Mouse (Mus musculus) liver, postnatal 0 days (tissue): ENCODE measurements around the gene March2. TPM values are rescaled to one million over a fixed set of nuclear protein-coding genes. Genes with fewer than 3 reads are reported as not detected.

Source experiments
- ATAC-seq: fragments of 200-750 bp; cut with Nextera tagmentation; 2 replicates; pipeline ENCODE4 v1.8.0; 2017; ENCODE audit warnings: mild to moderate bottlenecking, moderate library complexity
- DNase-seq: peaks from one replicate; pipeline ENCODE4 v3.0.0-alpha.2; 2016
- H3K27ac ChIP-seq: fragments of 300-500 bp; sonication (generic); 2 replicates; pipeline ENCODE4 v1.5.1; 2014; ENCODE audit warnings: antibody characterized with exemption, moderate library complexity, mild to moderate bottlenecking, low read depth
- H3K27me3 ChIP-seq: fragments of 300-500 bp; sonication (generic); 2 replicates; pipeline ENCODE4 v1.6.1; 2014; ENCODE audit warnings: low read length, control low read depth, mixed read lengths; ENCODE audit not compliant: insufficient read depth
- H3K36me3 ChIP-seq: fragments of 300-500 bp; sonication (generic); replicated peaks from 2 replicates; pipeline ENCODE4 v1.6.1; 2014; ENCODE audit warnings: mild to moderate bottlenecking, control low read depth, low read length, moderate library complexity, mixed read lengths; ENCODE audit not compliant: insufficient read depth
- H3K4me1 ChIP-seq: fragments of 300-500 bp; sonication (generic); 2 replicates; pipeline ENCODE4 v1.6.1; 2014; ENCODE audit warnings: antibody characterized with exemption, mild to moderate bottlenecking, control low read depth; ENCODE audit not compliant: insufficient read depth
- H3K4me2 ChIP-seq: fragments of 300-500 bp; sonication (generic); 2 replicates; pipeline ENCODE4 v1.6.1; 2014; ENCODE audit warnings: low read depth, mild to moderate bottlenecking, low read length, moderate library complexity, mixed read lengths
- H3K4me3 ChIP-seq: fragments of 300-500 bp; sonication (generic); 2 replicates; pipeline ENCODE4 v1.5.1; 2014; ENCODE audit warnings: low read depth, low read length
- H3K9ac ChIP-seq: fragments of 300-500 bp; sonication (generic); replicated peaks from 2 replicates; pipeline ENCODE4 v1.6.1; 2014; ENCODE audit warnings: mild to moderate bottlenecking, moderate library complexity
- H3K9me3 ChIP-seq: fragments of 300-500 bp; sonication (generic); 2 replicates; pipeline ENCODE4 v1.6.1; 2016; ENCODE audit warnings: mild to moderate bottlenecking, control low read depth, low read length, mixed read lengths
- CTCF ChIP-seq: sonication (generic); IDR thresholded peaks from 2 replicates; pipeline ENCODE4 v1.5.1; 2016; ENCODE audit warnings: antibody characterized with exemption, low read depth
- EP300 ChIP-seq: IDR thresholded peaks from 2 replicates; pipeline ENCODE4 v1.6.1; 2016; ENCODE audit warnings: antibody characterized with exemption, low read depth, mild to moderate bottlenecking
- WGBS: fragments of 180-500 bp; shearing (Covaris S2); extraction: QIAGEN DNeasy Blood & Tissue Kit; methylation state at CpG from one replicate; pipeline ENCODE4 v1.1.7; 2014; ENCODE audit not compliant: insufficient replicate concordance; 5-methylcytosine and 5-hydroxymethylcytosine counted together
- polyA plus RNA-seq: library from polyadenylated mRNA; unstranded; fragments of >200 nt; fragmentation: Nextera tagmentation; extraction: Ambion mirVana; gene quantifications from 2 replicates; pipeline ENCODE4 v1.2.1, GENCODE M21; 2015

Gene March2
- 137 and 144 TPM in 2 replicates for polyA plus RNA-seq

DNA sequence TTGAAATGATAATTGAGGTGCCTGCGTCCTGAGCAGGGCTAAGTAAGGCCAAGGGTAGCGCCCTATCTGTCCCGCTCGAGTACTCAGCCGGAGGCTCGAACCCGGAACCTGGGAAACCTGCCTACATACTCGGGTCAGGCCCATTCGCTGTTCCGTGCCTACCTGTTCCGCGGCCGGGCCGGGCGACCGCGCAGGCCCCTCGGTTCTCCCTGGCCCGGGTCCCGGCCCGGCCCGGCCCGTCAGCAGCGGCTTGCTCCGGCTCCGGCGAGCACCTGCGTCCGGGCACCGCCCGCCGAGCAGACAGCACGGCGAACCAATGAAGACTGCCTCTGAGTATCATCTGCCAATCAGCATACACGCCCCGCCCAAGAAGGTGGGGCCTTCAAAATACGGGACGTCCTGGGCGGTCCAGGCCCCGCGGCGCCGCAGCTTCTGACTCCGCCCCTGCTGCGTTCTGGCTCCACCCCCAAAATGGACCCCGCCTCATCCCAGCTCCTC is at the start of gene March2:
March2 (minus strand) TSS at position 287 of the 498 bp plus-strand sequence.
- ATAC-seq: peak; percentile 100
- H3K27me3 ChIP-seq: no peaks in the 10 kb centered on the region
- peak within 1 kb of the TSS; percentile 84 for H3K4me3 ChIP-seq
- peaks cover 24% of the 10 kb centered on the region for H3K4me1 ChIP-seq
- H3K27ac ChIP-seq: peak within 1 kb of the TSS; percentile 85
- peak within 1 kb of the TSS; percentile 84 for H3K9ac ChIP-seq
- peaks cover 12% of the 10 kb centered on the region for H3K36me3 ChIP-seq
- TF ChIP-seq CTCF (no peak), EP300 (no peak; the same call in 1 of the 2 replicates)
- under 1% methylated on average over 44 of the region's 46 CpGs for WGBS
- DNase-seq: peak; percentile 99
- no peaks in the 10 kb centered on the region for H3K9me3 ChIP-seq
- H3K4me2 ChIP-seq: peak within 1 kb of the TSS; percentile 75

- H3K4me2 ChIP-seq: no peak overlapping the region
- 51% methylated on average over 3 of the region's 3 CpGs for WGBS
- TF ChIP-seq EP300 (no peak), CTCF (no peak)
- H3K27ac ChIP-seq: no peak overlapping the region
- H3K4me3 ChIP-seq: no peak overlapping the region
- no peaks in the 10 kb centered on the region for H3K36me3 ChIP-seq
- no peaks in the 10 kb centered on the region for H3K4me1 ChIP-seq
- DNase-seq (no peak), ATAC-seq (no peak)
- H3K9ac ChIP-seq: no peak overlapping the region
- no peaks in the 10 kb centered on the region for H3K27me3 ChIP-seq
- H3K9me3 ChIP-seq: no peaks in the 10 kb centered on the region
Measured at GRCm38 (mm10) chr17:33766389-33766788, 47.9 kb upstream of the March2 start.

DNA sequence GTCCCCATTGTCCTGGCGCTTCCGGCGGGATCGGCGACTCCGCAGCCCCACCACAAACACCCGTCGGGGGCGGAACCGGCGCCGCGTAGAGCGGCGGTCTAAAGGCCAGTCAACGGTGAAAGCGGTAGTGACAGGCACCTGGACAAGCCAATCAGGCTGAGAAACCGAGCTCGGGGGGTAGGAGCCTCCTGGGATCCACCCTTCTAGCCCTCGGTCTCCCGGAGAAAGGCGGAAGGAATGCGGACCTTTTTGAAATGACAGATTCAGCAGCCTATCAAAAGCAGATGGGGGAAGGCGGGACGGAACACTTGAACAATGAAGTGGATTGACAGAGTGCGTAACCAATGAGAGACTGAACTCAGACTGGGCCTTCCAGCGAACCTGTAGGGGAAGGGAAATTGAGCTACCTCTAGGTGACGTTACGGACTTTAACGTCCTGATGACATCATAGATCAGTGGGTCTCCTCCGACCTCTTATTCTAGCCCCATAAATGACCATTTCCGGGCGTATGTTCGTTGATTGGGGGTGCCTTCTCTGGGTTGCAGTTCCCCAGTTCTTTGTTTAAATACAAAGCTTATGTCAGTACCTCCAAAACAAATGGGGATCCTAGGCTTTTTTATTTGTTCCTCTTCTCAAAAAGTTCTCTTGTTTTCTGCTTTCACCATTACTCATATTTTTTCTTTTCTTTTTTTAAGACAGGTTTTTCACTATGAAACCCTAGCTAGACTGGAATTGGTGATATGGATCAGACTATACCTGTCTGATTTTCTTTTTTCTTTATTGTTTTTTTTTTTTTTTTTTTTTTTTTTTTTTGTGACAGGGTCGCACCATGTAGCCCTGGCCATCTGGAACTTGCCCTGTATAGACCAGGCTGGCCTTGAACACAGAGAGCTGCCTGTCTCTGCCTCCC is 42.0 kb upstream of the March2 start, which contains the start of gene Rab11b:
Rab11b (minus strand) TSS at position 276 of the 911 bp plus-strand sequence.
- peak within 1 kb of the TSS; percentile 87 for H3K4me3 ChIP-seq
- H3K9ac ChIP-seq: peak within 1 kb of the TSS; percentile 99
- DNase-seq (peak; percentile 98), ATAC-seq (peak; percentile 98)
- H3K4me1 ChIP-seq: peaks cover 43% of the 10 kb centered on the region
- peak within 1 kb of the TSS; percentile 78 for H3K4me2 ChIP-seq
- peak within 1 kb of the TSS; percentile 100 for H3K27ac ChIP-seq
- no peaks in the 10 kb centered on the region for H3K9me3 ChIP-seq
- WGBS: 2% methylated on average over 35 of the region's 35 CpGs
- H3K27me3 ChIP-seq: no peaks in the 10 kb centered on the region
- TF ChIP-seq CTCF: peak; percentile 42
- no peak for TF ChIP-seq EP300
- 0 out of 2 replicates have a peak, but pooled peaks cover 2% of the 10 kb centered on the region for H3K36me3 ChIP-seq

DNA sequence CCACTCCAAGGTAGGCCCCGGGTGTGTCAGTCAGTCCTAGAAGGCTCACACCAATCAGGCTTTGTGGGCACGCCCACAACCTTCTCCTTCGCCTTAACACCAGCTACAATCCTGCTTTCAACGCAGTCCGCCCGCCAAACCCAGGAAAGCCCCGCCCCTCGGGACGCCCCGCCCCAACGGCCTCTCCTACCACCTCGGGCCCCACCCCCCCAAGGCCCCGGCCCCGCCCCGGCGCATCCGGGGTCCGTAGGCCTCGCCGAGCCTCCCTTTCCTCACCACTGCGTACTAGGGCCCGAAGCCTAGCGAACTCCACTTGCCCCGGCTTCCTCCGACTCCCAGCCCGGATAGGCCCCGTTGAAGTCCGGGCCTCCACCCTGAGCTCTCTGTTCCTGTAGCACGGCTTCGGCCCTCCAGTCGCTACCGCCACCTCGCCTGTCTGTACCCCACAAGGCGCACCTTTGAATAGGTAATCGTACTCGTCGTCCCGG is 41.3 kb upstream of the March2 start:
- H3K4me1 ChIP-seq: peaks cover 48% of the 10 kb centered on the region

DNA sequence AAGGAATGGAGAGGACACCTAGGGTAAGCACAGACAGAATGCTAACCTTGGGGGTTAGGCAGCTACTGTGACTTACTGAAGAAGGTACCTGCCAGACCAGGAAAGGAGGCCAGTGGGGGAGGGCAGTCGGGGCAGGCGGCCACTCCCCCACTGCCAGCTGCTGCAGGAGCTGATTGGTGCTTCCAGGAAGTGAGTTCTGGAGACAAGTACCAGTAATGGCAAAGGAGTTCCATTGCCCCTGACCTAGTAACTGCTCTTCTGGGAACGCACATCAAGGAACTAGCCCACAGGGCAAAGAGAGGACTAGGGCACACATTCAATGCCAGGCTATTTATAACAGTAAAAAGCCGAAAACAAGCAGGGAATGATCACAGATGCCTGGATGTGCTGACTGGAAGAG is 38.8 kb upstream of the March2 start:
- ATAC-seq: no peak
- no peak overlapping the region for H3K4me2 ChIP-seq
- TF ChIP-seq EP300 (no peak), CTCF (no peak)
- no peaks in the 10 kb centered on the region for H3K27me3 ChIP-seq
- no peaks in the 10 kb centered on the region for H3K9me3 ChIP-seq
- DNase-seq: no peak
- H3K36me3 ChIP-seq: 0 out of 2 replicates have a peak, but pooled peaks cover 2% of the 10 kb centered on the region
- no peak overlapping the region for H3K9ac ChIP-seq
- 51% methylated on average over 4 of the region's 4 CpGs for WGBS
- no peak overlapping the region for H3K27ac ChIP-seq
- no peak overlapping the region for H3K4me3 ChIP-seq
- H3K4me1 ChIP-seq: peaks cover 57% of the 10 kb centered on the region

More for the DNA sequence above, 41.3 kb upstream of the March2 start:
- H3K4me3 ChIP-seq: peak overlapping the region; percentile 87
- H3K9me3 ChIP-seq: no peaks in the 10 kb centered on the region
- no peaks in the 10 kb centered on the region for H3K27me3 ChIP-seq
- 0% methylated on average over 33 of the region's 38 CpGs for WGBS
- 0 out of 2 replicates have a peak, but pooled peaks cover 2% of the 10 kb centered on the region for H3K36me3 ChIP-seq
- peak overlapping the region; percentile 78 for H3K4me2 ChIP-seq
- no peak for TF ChIP-seq CTCF
- no peak for TF ChIP-seq EP300
- H3K9ac ChIP-seq: peak overlapping the region; percentile 99
- peak overlapping the region; percentile 100 for H3K27ac ChIP-seq
- peak; percentile 99 for DNase-seq
- ATAC-seq: peak; percentile 83
